Mouse (Mus musculus): ENCODE measurements around the gene Mtch2. TPM values are rescaled to one million over a fixed set of nuclear protein-coding genes. Genes with fewer than 3 reads are reported as not detected.

The Mtch2 gene
- polyA plus RNA-seq, 1 experiment from 2014 or later = 228 TPM

DNA sequence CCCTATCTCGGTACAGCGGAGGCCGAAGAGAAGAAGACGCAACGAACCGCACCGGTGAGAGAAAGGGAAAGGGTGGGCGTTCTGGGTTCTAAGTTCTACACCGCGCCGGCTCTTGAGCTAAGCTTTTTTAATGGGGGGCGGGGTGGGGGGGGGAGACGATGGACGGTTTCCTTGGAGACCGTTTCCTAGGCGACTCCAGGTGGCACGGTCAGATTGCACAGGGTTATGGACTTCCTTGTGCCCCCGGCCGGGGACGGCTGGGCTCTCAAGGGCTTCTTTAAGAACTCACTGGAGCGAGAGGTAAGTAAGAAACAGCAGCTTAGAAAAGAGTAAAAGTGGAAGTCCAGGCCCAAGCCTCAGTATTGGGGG is 57.9 kb downstream of the Mtch2 start:
- Histone ChIP-seq H3K4me3 (ENCODE audit: low read depth, low read length) (peak overlapping the region; percentile 93), H3K9me3 (ENCODE audit: low read depth, low read length) (no peaks in the 10 kb centered on the region), H3K4me2 (peak overlapping the region; percentile 74), H3K36me3 (ENCODE audit: insufficient read depth) (peaks cover 59% of the 10 kb centered on the region), H3K9ac (peak overlapping the region; percentile 95), H3K4me1 (ENCODE audit: insufficient read depth) (peaks cover 5% of the 10 kb centered on the region; the same call in 1 of the 2 replicates), H3K27me3 (ENCODE audit: insufficient read depth, low read length) (no peaks in the 10 kb centered on the region), H3K27ac (ENCODE audit: low read depth) (peak overlapping the region; percentile 95)
- 0% methylated on average over 21 of the region's 21 CpGs for WGBS
- DNase-seq = no peak
- ATAC-seq (ENCODE audit: insufficient read depth) = peak; percentile 71
- TF ChIP-seq CTCF (IDR thresholded peaks at IDR 0.05; ENCODE audit: low read depth) = no peak

DNA sequence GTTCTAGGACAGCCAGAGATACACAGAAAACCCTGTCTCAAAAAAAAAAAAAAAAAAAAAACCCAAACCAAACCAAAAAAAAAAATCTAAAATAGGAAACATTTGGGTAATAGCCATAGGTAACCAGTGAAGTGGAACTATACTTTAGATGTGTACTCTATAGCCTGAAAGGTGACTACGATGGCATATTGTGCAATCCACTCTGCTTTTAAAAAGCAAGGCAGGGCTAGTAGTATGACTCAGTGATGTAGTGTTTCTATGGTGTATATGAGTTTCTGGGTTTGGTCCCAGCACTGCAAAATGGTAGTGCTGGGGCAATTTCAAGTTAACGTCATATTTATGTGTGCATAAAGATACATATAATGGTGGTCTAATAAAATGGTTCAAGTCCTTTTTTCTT is 59.8 kb downstream of the Mtch2 start:
- no peak for ATAC-seq (ENCODE audit: insufficient read depth)
- Histone ChIP-seq H3K4me3 (ENCODE audit: low read depth, low read length) (no peak overlapping the region), H3K36me3 (ENCODE audit: insufficient read depth) (peaks cover 61% of the 10 kb centered on the region), H3K9ac (no peak overlapping the region), H3K4me2 (no peak overlapping the region), H3K4me1 (ENCODE audit: insufficient read depth) (peaks cover 5% of the 10 kb centered on the region; the same call in 1 of the 2 replicates), H3K9me3 (ENCODE audit: low read depth, low read length) (no peaks in the 10 kb centered on the region), H3K27me3 (ENCODE audit: insufficient read depth, low read length) (no peaks in the 10 kb centered on the region), H3K27ac (ENCODE audit: low read depth) (no peak overlapping the region)
- no peak for TF ChIP-seq CTCF (IDR thresholded peaks at IDR 0.05; ENCODE audit: low read depth)
- no peak for DNase-seq
- 95% methylated on average over 2 of the region's 2 CpGs for WGBS

DNA sequence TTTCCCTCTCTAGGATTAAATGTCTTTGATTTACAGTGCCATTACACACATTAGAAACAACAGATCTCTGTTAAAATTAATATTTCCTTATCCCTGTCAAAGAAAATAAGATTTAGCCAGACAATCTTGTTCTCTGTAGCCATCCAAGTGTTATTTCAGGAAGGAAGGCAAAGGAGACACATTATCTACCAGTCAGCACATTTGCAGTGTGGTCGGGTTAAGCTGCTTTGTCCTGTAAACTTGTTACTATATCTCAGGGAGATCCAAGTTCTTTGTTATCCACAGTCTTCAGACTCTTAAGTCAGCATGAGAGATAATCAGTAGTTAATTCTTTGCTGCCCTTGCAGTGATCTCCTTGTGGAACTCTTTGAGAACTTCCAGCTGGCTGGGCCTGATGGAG is 63.9 kb downstream of the Mtch2 start:
- ATAC-seq (ENCODE audit: insufficient read depth) (no peak), DNase-seq (no peak)
- no peaks in the 10 kb centered on the region for H3K9me3 ChIP-seq (ENCODE audit: low read depth, low read length)
- H3K4me2 ChIP-seq = no peak overlapping the region
- H3K4me3 ChIP-seq (ENCODE audit: low read depth, low read length) = no peak overlapping the region
- H3K9ac ChIP-seq = no peak overlapping the region
- H3K27ac ChIP-seq (ENCODE audit: low read depth) = no peak overlapping the region
- H3K27me3 ChIP-seq (ENCODE audit: insufficient read depth, low read length) = no peaks in the 10 kb centered on the region
- whole genome bisulfite sequencing = 71% methylated on average over 1 of the region's 1 CpGs
- peaks cover 6% of the 10 kb centered on the region; the same call in 1 of the 2 replicates for H3K4me1 ChIP-seq (ENCODE audit: insufficient read depth)
- H3K36me3 ChIP-seq (ENCODE audit: insufficient read depth) = peaks cover 70% of the 10 kb centered on the region
- no peak for TF ChIP-seq CTCF (IDR thresholded peaks at IDR 0.05; ENCODE audit: low read depth)

DNA sequence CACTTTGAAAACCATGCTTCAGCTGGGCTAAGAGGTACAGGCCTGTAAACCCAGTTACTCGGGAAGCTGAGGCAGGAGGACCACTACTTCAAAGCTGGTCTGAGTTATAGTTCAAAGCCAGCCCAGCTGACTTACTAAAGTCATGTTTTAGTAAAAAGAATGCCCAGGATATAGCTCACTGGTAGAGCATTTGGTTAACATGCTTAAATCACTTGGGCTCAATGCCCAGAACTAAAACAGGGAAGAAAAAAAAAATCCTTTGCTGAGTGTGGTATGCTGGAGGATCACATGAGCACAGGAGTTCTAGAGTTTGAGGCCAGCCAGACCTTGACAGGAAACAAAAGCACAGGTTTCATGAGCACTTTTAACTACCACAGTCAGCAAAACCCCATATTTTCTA is 64.7 kb downstream of the Mtch2 start:
- H3K27ac ChIP-seq (ENCODE audit: low read depth) = no peak overlapping the region
- no peak overlapping the region for H3K4me2 ChIP-seq
- no peak for TF ChIP-seq CTCF (IDR thresholded peaks at IDR 0.05; ENCODE audit: low read depth)
- peaks cover 14% of the 10 kb centered on the region; the same call in 1 of the 2 replicates for H3K4me1 ChIP-seq (ENCODE audit: insufficient read depth)
- DNase-seq = no peak
- no peaks in the 10 kb centered on the region for H3K9me3 ChIP-seq (ENCODE audit: low read depth, low read length)
- no peaks in the 10 kb centered on the region for H3K27me3 ChIP-seq (ENCODE audit: insufficient read depth, low read length)
- H3K9ac ChIP-seq = no peak overlapping the region
- ATAC-seq (ENCODE audit: insufficient read depth) = no peak
- no peak overlapping the region for H3K4me3 ChIP-seq (ENCODE audit: low read depth, low read length)
- WGBS = 73% methylated on average over 1 of the region's 1 CpGs
- H3K36me3 ChIP-seq (ENCODE audit: insufficient read depth) = peaks cover 71% of the 10 kb centered on the region

DNA sequence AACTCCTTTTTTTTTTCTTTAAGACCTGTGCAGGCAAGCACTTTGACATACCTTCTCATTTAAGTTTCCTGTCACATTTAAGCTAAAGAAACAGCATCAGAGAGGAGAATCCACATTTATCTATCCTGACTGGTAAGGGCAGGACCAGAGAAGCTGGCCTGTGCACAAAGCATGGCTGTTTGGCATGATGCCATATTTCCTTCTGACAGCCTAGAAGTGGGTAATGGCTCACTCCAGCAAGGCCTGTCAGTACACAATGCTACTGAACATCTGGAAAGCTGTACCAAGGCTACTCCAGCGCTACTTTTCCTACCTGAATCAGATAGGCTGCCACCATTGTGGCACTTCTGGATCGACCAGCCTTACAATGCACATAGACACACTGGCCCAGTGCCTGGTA is 66.7 kb downstream of the Mtch2 start:
- Histone ChIP-seq H3K4me1 (ENCODE audit: insufficient read depth) (peaks cover 16% of the 10 kb centered on the region; the same call in 1 of the 2 replicates), H3K4me2 (no peak overlapping the region), H3K9me3 (ENCODE audit: low read depth, low read length) (no peaks in the 10 kb centered on the region), H3K9ac (peak overlapping the region; percentile 3; the same call in 1 of the 2 replicates), H3K36me3 (ENCODE audit: insufficient read depth) (peaks cover 56% of the 10 kb centered on the region), H3K4me3 (ENCODE audit: low read depth, low read length) (no peak overlapping the region), H3K27ac (ENCODE audit: low read depth) (no peak overlapping the region), H3K27me3 (ENCODE audit: insufficient read depth, low read length) (no peaks in the 10 kb centered on the region)
- ATAC-seq (ENCODE audit: insufficient read depth) = no peak
- DNase-seq = peak; percentile 81
- WGBS = 61% methylated on average over 2 of the region's 2 CpGs
- TF ChIP-seq CTCF (IDR thresholded peaks at IDR 0.05; ENCODE audit: low read depth) = no peak

DNA sequence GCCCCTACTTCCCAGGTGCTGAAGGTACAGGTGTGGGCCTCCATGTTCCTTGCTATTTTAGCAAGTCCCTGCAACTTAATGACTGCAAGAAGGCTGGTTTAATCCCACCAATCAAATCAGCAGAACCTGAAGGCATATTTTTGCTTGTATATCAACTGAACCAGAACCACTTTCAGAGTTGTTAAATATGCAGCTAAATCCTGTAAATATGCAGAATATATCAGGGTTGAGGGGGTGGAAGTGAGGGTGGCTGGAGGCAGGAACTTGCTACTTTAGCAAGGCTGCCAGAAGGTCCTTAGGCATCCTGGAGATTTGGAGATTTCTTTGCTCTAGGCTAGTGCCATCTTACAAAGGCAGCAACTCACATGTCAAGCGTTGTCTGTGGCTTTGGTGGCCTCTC is 68.6 kb downstream of the Mtch2 start:
- H3K9ac ChIP-seq = 0 out of 2 replicates have a peak overlapping the region, but pooled peaks have one; percentile 94
- WGBS = 80% methylated on average over 1 of the region's 1 CpGs
- no peak overlapping the region for H3K27ac ChIP-seq (ENCODE audit: low read depth)
- no peaks in the 10 kb centered on the region for H3K27me3 ChIP-seq (ENCODE audit: insufficient read depth, low read length)
- DNase-seq = no peak
- H3K4me1 ChIP-seq (ENCODE audit: insufficient read depth) = peaks cover 16% of the 10 kb centered on the region; the same call in 1 of the 2 replicates
- peak overlapping the region; percentile 93; the same call in 1 of the 2 replicates for H3K4me2 ChIP-seq
- peaks cover 39% of the 10 kb centered on the region for H3K36me3 ChIP-seq (ENCODE audit: insufficient read depth)
- peak overlapping the region; percentile 77; the same call in 1 of the 2 replicates for H3K4me3 ChIP-seq (ENCODE audit: low read depth, low read length)
- no peak for TF ChIP-seq CTCF (IDR thresholded peaks at IDR 0.05; ENCODE audit: low read depth)
- H3K9me3 ChIP-seq (ENCODE audit: low read depth, low read length) = no peaks in the 10 kb centered on the region
- no peak for ATAC-seq (ENCODE audit: insufficient read depth)

Other genes with a start within 250 kb of the Mtch2 start
- 59.6 and 63.9 TPM in 2 replicates for gene Nup160, start 169.9 kb upstream of the Mtch2 start, polyA plus RNA-seq (2014; fragmentation: Nextera tagmentation; extraction: Ambion mirVana)
- 96.9 and 106 TPM in 2 replicates for gene Fnbp4, start 101.8 kb upstream of the Mtch2 start, polyA plus RNA-seq (2014; fragmentation: Nextera tagmentation; extraction: Ambion mirVana)
- gene Agbl2, start 64.4 kb upstream of the Mtch2 start, polyA plus RNA-seq (2014; fragmentation: Nextera tagmentation; extraction: Ambion mirVana) = 0.96 and 1.2 TPM in 2 replicates
- 3.1 and 3.6 TPM in 2 replicates for gene C1qtnf4, start 38.7 kb downstream of the Mtch2 start, polyA plus RNA-seq (2014; fragmentation: Nextera tagmentation; extraction: Ambion mirVana)
- 28.7 and 32.5 TPM in 2 replicates for gene Kbtbd4, start 57.6 kb downstream of the Mtch2 start, polyA plus RNA-seq (2014; fragmentation: Nextera tagmentation; extraction: Ambion mirVana)
- gene Ndufs3, start 57.7 kb downstream of the Mtch2 start, polyA plus RNA-seq (2014; fragmentation: Nextera tagmentation; extraction: Ambion mirVana) = 186 and 198 TPM in 2 replicates
- 65.0 and 68.0 TPM in 2 replicates for gene Celf1, start 93.2 kb downstream of the Mtch2 start, polyA plus RNA-seq (2014; fragmentation: Nextera tagmentation; extraction: Ambion mirVana)
- gene Rapsn, start 188.5 kb downstream of the Mtch2 start, polyA plus RNA-seq (2014; fragmentation: Nextera tagmentation; extraction: Ambion mirVana) = 1.5 and 1.6 TPM in 2 replicates
- gene Psmc3, start 206.9 kb downstream of the Mtch2 start, polyA plus RNA-seq (2014; fragmentation: Nextera tagmentation; extraction: Ambion mirVana) = 300 and 322 TPM in 2 replicates
- 29.0 and 33.3 TPM in 2 replicates for gene Slc39a13, start 223.3 kb downstream of the Mtch2 start, polyA plus RNA-seq (2014; fragmentation: Nextera tagmentation; extraction: Ambion mirVana)
- gene Spi1, start 235.2 kb downstream of the Mtch2 start, polyA plus RNA-seq (2014; fragmentation: Nextera tagmentation; extraction: Ambion mirVana) = 6.2 TPM in 2 replicates

All from lung, embryonic 14.5 days (tissue).